Mouse (Mus musculus) neural tube, embryonic 13.5 days (tissue): ENCODE data around the gene Fam24b. TPM values are rescaled to one million over a fixed set of nuclear protein-coding genes. Genes with fewer than 3 reads are reported as not detected.

ENCODE experiments used
- ATAC-seq: fragments of 200-750 bp; cut with Nextera tagmentation; 2 replicates; pipeline ENCODE4 v1.8.0; 2017; ENCODE audit warnings: low read depth, mild to moderate bottlenecking, moderate TSS enrichment, moderate library complexity
- H3K27ac ChIP-seq: fragments of 300-500 bp; sonication (generic); replicated peaks from 2 replicates; pipeline ENCODE4 v1.5.1; 2015; ENCODE audit warnings: moderate library complexity, mild to moderate bottlenecking, inconsistent platforms
- H3K27me3 ChIP-seq: fragments of 300-500 bp; sonication (generic); 2 replicates; pipeline ENCODE4 v1.6.1; 2015; ENCODE audit warnings: mild to moderate bottlenecking, inconsistent platforms
- H3K36me3 ChIP-seq: fragments of 300-500 bp; sonication (generic); 2 replicates; pipeline ENCODE4 v1.6.1; 2015; ENCODE audit warnings: mild to moderate bottlenecking, inconsistent platforms
- H3K4me1 ChIP-seq: fragments of 300-500 bp; sonication (generic); replicated peaks from 2 replicates; pipeline ENCODE4 v1.6.1; 2015; ENCODE audit warnings: inconsistent platforms
- H3K4me2 ChIP-seq: fragments of 300-500 bp; sonication (generic); 2 replicates; pipeline ENCODE4 v1.6.1; 2015; ENCODE audit warnings: inconsistent platforms, mild to moderate bottlenecking, moderate library complexity
- H3K4me3 ChIP-seq: fragments of 300-500 bp; sonication (generic); 2 replicates; pipeline ENCODE4 v1.5.1; 2015; ENCODE audit warnings: mild to moderate bottlenecking, inconsistent platforms
- H3K9ac ChIP-seq: fragments of 300-500 bp; sonication (generic); 2 replicates; pipeline ENCODE4 v1.6.1; 2015; ENCODE audit warnings: moderate library complexity, mild to moderate bottlenecking, inconsistent platforms
- H3K9me3 ChIP-seq: fragments of 300-500 bp; sonication (generic); 2 replicates; pipeline ENCODE4 v1.6.1; 2016; ENCODE audit warnings: inconsistent platforms
- WGBS: fragments of 180-500 bp; shearing (Covaris S2); methylation state at CpG from one replicate; pipeline ENCODE4 v1.1.7; 2015; 5-methylcytosine and 5-hydroxymethylcytosine counted together
- polyA plus RNA-seq: library from polyadenylated mRNA; unstranded; fragments of >200 nt; fragmentation: Nextera tagmentation; extraction: Ambion mirVana; gene quantifications from 2 replicates; pipeline ENCODE4 v1.2.1, GENCODE M21; 2015

Gene Fam24b
- polyA plus RNA-seq, 1 experiment from 2014 or later, result not detected

DNA sequence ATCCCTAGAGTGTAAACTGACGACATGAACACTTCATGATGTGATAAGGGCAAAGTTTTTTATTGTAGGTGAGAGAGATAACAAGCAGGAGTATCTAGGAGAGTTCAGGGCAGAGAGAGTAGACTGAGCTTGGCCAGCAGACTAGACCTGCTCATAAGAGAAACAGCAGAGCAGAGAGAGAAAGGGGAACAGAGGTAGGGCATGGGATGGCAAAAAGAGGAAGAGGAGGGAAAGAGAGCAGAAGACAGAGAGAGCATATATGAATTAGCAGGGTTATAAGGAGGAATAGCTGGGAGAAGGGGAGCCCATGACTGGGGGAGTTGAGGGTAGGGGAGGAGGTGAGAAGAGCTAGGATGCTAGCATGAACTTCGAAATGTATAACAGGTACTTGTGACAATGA, 2.4 kb upstream of the Fam24b start:
- Histone ChIP-seq H3K4me1 (no peaks in the 10 kb centered on the region), H3K27me3 (no peaks in the 10 kb centered on the region), H3K9ac (no peak overlapping the region), H3K4me2 (no peak overlapping the region), H3K27ac (no peak overlapping the region), H3K4me3 (no peak overlapping the region), H3K9me3 (no peaks in the 10 kb centered on the region), H3K36me3 (no peaks in the 10 kb centered on the region)
- no peak for ATAC-seq
- 80% methylated on average over 2 of the region's 2 CpGs for WGBS

DNA sequence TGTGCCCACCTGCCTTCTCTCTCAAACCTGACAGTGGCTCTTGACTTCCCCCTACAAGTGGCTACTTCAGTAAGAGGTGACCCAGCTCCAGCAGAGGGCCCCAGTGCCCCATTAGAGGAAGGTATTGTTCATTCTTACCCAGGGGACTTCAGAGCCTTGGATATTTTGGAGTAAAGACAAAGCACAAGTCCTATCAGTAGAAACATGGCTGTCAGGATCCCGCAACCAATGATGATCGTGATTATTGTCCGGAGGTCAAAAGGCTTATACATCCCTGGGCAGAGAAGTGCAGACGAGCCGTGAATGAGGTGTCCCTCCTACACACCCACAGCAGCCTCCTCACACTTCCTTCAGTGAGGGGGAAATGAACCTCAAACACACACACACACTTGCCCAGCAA, 2.3 kb downstream of the Fam24b start:
- Histone ChIP-seq H3K9me3 (no peaks in the 10 kb centered on the region), H3K4me1 (no peaks in the 10 kb centered on the region), H3K27ac (no peak overlapping the region), H3K4me3 (no peak overlapping the region), H3K36me3 (no peaks in the 10 kb centered on the region), H3K27me3 (no peaks in the 10 kb centered on the region), H3K9ac (no peak overlapping the region), H3K4me2 (no peak overlapping the region)
- ATAC-seq, result no peak
- 91% methylated on average over 5 of the region's 5 CpGs for WGBS

DNA sequence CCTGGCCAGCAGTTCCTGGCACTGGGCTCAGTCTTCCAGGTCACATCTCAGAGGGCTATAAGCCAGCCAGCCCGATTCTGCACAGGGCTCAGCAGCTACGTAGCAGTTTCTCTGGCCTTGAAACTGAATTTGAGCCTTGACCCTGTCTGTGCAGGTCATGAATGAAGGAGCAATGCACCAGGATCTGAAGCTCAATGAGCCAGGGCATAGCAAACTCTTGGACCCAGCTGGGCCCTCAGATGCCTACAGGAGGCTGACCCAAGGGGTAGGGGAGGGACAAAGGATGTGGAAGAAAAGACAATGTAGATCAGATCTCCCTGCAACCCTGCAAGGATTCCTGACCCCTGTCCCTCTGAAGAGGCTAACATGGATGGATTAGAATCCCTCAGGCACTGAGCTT, 7.1 kb downstream of the Fam24b start, which contains the start of gene Cuzd1:
Cuzd1 (minus strand) TSS at position 101 of the 400 bp plus-strand sequence.
- 82% methylated on average over 2 of the region's 2 CpGs for WGBS
- H3K36me3 ChIP-seq, result no peaks in the 10 kb centered on the region
- no peaks in the 10 kb centered on the region for H3K27me3 ChIP-seq
- H3K9ac ChIP-seq, result no peak within 1 kb of the TSS
- ATAC-seq, result no peak
- no peak within 1 kb of the TSS for H3K27ac ChIP-seq
- no peaks in the 10 kb centered on the region for H3K4me1 ChIP-seq
- no peaks in the 10 kb centered on the region for H3K9me3 ChIP-seq
- H3K4me3 ChIP-seq, result no peak within 1 kb of the TSS
- no peak within 1 kb of the TSS for H3K4me2 ChIP-seq

DNA sequence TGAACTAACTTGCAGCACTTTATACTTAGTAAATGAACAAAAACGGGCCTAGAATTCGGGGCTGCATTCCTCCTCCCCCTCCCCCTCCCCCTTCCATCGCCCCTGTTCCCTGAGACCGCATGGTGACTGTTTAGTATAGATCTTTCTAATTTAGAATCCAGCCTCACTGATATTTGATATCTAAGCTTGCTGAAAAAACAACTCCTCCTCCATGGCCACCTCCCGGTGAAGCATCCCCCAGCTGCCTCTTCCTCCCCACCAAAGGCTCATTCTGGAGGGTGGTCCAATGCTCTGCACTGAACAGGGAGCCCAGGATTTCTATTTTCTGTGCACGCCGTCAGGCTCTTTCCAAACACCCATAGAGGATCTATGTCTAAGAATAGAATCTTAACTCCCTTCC, 11.0 kb downstream of the Fam24b start:
- Histone ChIP-seq H3K36me3 (no peaks in the 10 kb centered on the region), H3K4me3 (no peak overlapping the region), H3K4me1 (no peaks in the 10 kb centered on the region), H3K4me2 (no peak overlapping the region), H3K27ac (no peak overlapping the region), H3K9ac (no peak overlapping the region), H3K27me3 (no peaks in the 10 kb centered on the region), H3K9me3 (no peaks in the 10 kb centered on the region)
- no peak for ATAC-seq
- 73% methylated on average over 5 of the region's 7 CpGs for WGBS

DNA sequence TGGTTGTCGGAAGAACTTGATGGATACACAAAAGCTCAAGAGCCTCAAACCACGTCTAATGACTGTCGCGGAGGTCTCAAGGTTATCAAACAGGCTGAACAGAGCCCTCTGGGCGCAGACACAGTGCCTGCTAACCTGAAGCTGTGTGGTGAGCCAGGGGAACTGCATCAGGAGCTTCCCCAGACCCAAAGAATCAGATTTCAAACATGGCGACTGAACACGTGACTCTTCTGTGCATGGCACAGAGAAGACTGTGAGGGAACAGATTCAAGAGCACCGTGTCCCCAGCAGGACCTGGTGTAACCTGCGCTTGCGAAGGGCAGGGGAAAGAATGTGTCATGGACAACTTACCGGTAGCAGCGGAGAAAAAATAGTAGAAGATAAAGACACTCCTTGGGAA, 11.7 kb downstream of the Fam24b start:
- Histone ChIP-seq H3K4me2 (no peak overlapping the region), H3K27me3 (no peaks in the 10 kb centered on the region), H3K4me1 (no peaks in the 10 kb centered on the region), H3K4me3 (no peak overlapping the region), H3K27ac (no peak overlapping the region), H3K36me3 (no peaks in the 10 kb centered on the region), H3K9ac (no peak overlapping the region), H3K9me3 (no peaks in the 10 kb centered on the region)
- WGBS, result 74% methylated on average over 12 of the region's 12 CpGs
- ATAC-seq, result no peak

DNA sequence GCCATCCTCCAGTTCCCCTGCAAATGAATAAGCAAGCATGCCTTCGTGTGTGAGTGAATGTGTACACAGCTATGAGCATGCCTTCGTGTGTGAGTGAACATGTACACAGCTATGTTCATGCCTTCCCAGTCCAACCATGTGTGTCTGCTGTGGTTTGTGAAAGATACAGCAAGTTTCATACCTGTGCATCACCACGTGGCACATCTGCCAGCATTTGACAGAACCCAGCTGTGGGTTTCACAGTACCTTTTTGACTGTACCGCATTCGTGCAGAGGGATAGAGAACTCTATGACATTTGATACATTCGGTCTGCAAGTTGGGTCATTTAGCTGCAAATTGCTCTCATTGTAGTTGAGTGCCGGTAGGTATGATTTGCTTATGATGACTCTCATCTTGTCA, 14.8 kb downstream of the Fam24b start:
- Histone ChIP-seq H3K9ac (no peak overlapping the region), H3K4me1 (no peaks in the 10 kb centered on the region), H3K9me3 (no peaks in the 10 kb centered on the region), H3K27me3 (no peaks in the 10 kb centered on the region), H3K36me3 (no peaks in the 10 kb centered on the region), H3K4me2 (no peak overlapping the region), H3K4me3 (no peak overlapping the region), H3K27ac (no peak overlapping the region)
- WGBS, result 82% methylated on average over 7 of the region's 7 CpGs
- no peak for ATAC-seq

DNA sequence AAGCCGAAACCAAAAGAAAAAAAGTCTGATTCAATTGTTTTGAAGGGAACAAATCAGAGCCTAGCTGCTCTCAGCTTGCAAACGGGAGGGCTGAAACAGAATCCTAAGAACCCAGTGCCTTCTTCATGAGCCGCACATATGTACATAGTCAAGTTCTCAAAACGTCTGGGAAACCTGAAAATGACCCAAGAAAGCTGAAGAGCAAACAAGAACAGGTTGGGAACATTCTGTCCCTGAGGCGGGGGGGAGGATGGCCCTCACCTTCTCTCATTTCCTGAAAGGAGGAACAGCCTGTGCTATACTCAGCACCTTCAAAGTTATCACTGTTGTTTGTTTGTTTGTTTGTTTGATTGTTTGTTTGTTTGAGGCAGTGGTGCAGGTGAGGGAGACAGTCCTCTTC, 22.6 kb downstream of the Fam24b start:
- ATAC-seq, result no peak
- no peak overlapping the region for H3K27ac ChIP-seq
- no peak overlapping the region for H3K4me3 ChIP-seq
- no peaks in the 10 kb centered on the region for H3K27me3 ChIP-seq
- no peaks in the 10 kb centered on the region for H3K4me1 ChIP-seq
- H3K9me3 ChIP-seq, result no peaks in the 10 kb centered on the region
- 78% methylated on average over 5 of the region's 5 CpGs for WGBS
- no peak overlapping the region for H3K4me2 ChIP-seq
- no peak overlapping the region for H3K9ac ChIP-seq
- H3K36me3 ChIP-seq, result no peaks in the 10 kb centered on the region

DNA sequence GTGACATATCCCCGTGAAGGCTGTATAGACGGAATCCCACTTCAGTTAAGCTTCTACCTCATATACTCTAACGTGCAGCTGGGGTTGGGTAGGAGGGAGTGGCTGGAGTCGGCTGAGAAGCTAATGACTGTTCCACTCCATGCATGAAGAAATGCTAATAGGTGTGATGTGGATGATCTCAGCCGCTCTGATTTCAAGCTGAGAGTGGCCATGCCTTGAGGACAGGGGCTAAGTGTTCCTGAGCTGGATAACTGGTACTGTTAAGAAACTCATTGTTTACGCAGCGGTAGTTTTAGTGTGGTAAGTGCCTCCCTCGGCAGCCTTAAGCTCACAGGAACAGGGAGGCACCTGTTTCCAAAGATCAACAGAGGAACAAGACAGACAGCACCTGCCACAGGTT, 26.0 kb downstream of the Fam24b start:
- Histone ChIP-seq H3K4me3 (no peak overlapping the region), H3K4me2 (no peak overlapping the region), H3K9me3 (no peaks in the 10 kb centered on the region), H3K4me1 (no peaks in the 10 kb centered on the region), H3K9ac (no peak overlapping the region), H3K27me3 (no peaks in the 10 kb centered on the region), H3K27ac (no peak overlapping the region), H3K36me3 (no peaks in the 10 kb centered on the region)
- 83% methylated on average over 8 of the region's 8 CpGs for WGBS
- ATAC-seq, result no peak

DNA sequence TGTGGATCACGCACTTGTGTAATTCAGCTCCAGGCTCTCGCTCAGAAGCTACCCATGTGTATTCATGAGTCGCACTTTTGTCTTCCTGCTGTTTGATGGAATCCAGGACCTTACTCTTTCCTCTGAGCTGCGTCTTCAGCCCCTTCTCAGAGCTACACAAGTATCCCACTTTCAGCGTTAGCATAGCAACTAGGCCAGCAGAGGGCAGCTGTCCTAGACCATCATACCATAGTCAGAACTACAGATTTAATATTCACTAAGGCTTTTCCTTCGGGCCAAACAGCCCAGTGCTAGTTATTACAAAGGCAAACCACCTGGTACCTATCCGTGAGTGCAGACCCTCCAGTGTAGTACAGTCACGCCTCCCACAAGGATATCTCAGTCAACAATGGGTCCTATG, 32.2 kb downstream of the Fam24b start:
- H3K27ac ChIP-seq, result no peak overlapping the region
- 79% methylated on average over 8 of the region's 8 CpGs for WGBS
- no peaks in the 10 kb centered on the region for H3K4me1 ChIP-seq
- no peak overlapping the region for H3K9ac ChIP-seq
- no peaks in the 10 kb centered on the region for H3K9me3 ChIP-seq
- no peaks in the 10 kb centered on the region for H3K36me3 ChIP-seq
- ATAC-seq, result no peak
- no peaks in the 10 kb centered on the region for H3K27me3 ChIP-seq
- no peak overlapping the region for H3K4me2 ChIP-seq
- no peak overlapping the region for H3K4me3 ChIP-seq

Other genes with a start within 250 kb of the Fam24b start
- not detected in 2 replicates for gene 4933402N03Rik, start 183.2 kb downstream of the Fam24b start, polyA plus RNA-seq
- not detected in 2 replicates for gene 5430419D17Rik, start 155.1 kb downstream of the Fam24b start, polyA plus RNA-seq
- gene Cuzd1, start 7.2 kb downstream of the Fam24b start, polyA plus RNA-seq, result not detected in 2 replicates
- gene Fam24a, start 4.3 kb upstream of the Fam24b start, polyA plus RNA-seq, result not detected in 2 replicates
- 24.3 and 29.0 TPM in 2 replicates for gene 2310057M21Rik, start 33.2 kb upstream of the Fam24b start, polyA plus RNA-seq
- 42.1 and 50.4 TPM in 2 replicates for gene Pstk, start 41.6 kb upstream of the Fam24b start, polyA plus RNA-seq
- 12.6 and 15.5 TPM in 2 replicates for gene Ikzf5, start 81.0 kb upstream of the Fam24b start, polyA plus RNA-seq
- gene Acadsb, start 81.1 kb upstream of the Fam24b start, polyA plus RNA-seq, result 82.8 and 92.2 TPM in 2 replicates
- 0.52 and 1.0 TPM in 2 replicates for gene Hmx3, start 213.4 kb upstream of the Fam24b start, polyA plus RNA-seq
- gene Hmx2, start 219.3 kb upstream of the Fam24b start, polyA plus RNA-seq, result 1.2 and 1.5 TPM in 2 replicates
- 148 and 173 TPM in 2 replicates for gene Bub3, start 230.7 kb upstream of the Fam24b start, polyA plus RNA-seq